Mouse (Mus musculus): ENCODE results near the gene Evx1. TPM values are rescaled to one million over a fixed set of nuclear protein-coding genes. Genes with fewer than 3 reads are reported as not detected.
A peak's percentile ranks its signal among the peaks of the same experiment; 100 is the strongest.

Gene Evx1
- polyA plus RNA-seq (2014; fragmentation: Nextera tagmentation; extraction: Ambion mirVana) = not detected in 2 replicates

GRCm38 (mm10) chr6:52313391-52314303, at the start of gene Evx1:
Gene Evx1 (plus strand): TSS chr6:52313498.
- Histone ChIP-seq H3K9ac (ENCODE audit: low read depth, low read length) (no peak within 1 kb of the TSS), H3K4me1 (ENCODE audit: control insufficient read depth, insufficient read depth, low read length) (peaks cover 15% of the 10 kb centered on the region), H3K27ac (ENCODE audit: low read depth, low read length) (no peak within 1 kb of the TSS), H3K9me3 (ENCODE audit: control insufficient read depth, low read length) (no peaks in the 10 kb centered on the region), H3K27me3 (ENCODE audit: control insufficient read depth, insufficient read depth, low read length) (peaks cover 90% of the 10 kb centered on the region), H3K36me3 (ENCODE audit: control insufficient read depth, insufficient read depth, low read length) (no peaks in the 10 kb centered on the region), H3K4me2 (replicated peaks; ENCODE audit: low read depth, low read length) (peak within 1 kb of the TSS; percentile 19; the same call in 1 of the 2 replicates), H3K4me3 (ENCODE audit: low read length) (peak within 1 kb of the TSS; percentile 22)
- ATAC-seq (ENCODE audit: low FRiP score, low TSS enrichment) = no peak
- WGBS = under 1% methylated on average over 57 of the region's 59 CpGs

GRCm38 (mm10) chr6:52264106-52264790, 49.0 kb upstream of the Evx1 start:
- no peak for ATAC-seq (ENCODE audit: low FRiP score, low TSS enrichment)
- Histone ChIP-seq H3K36me3 (ENCODE audit: control insufficient read depth, insufficient read depth, low read length) (no peaks in the 10 kb centered on the region), H3K9ac (ENCODE audit: low read depth, low read length) (no peak overlapping the region), H3K4me3 (ENCODE audit: low read length) (no peak overlapping the region), H3K9me3 (ENCODE audit: control insufficient read depth, low read length) (no peaks in the 10 kb centered on the region), H3K4me2 (replicated peaks; ENCODE audit: low read depth, low read length) (no peak overlapping the region), H3K27ac (ENCODE audit: low read depth, low read length) (no peak overlapping the region), H3K27me3 (ENCODE audit: control insufficient read depth, insufficient read depth, low read length) (peaks cover 86% of the 10 kb centered on the region), H3K4me1 (ENCODE audit: control insufficient read depth, insufficient read depth, low read length) (peaks cover 4% of the 10 kb centered on the region; the same call in 1 of the 2 replicates)
- 7% methylated on average over 5 of the region's 5 CpGs for WGBS

- 2% methylated on average over 18 of the region's 18 CpGs for WGBS
- Histone ChIP-seq H3K27me3 (ENCODE audit: control insufficient read depth, insufficient read depth, low read length) (peaks cover 86% of the 10 kb centered on the region), H3K4me3 (ENCODE audit: low read length) (no peak overlapping the region), H3K9me3 (ENCODE audit: control insufficient read depth, low read length) (no peaks in the 10 kb centered on the region), H3K27ac (ENCODE audit: low read depth, low read length) (no peak overlapping the region), H3K9ac (ENCODE audit: low read depth, low read length) (no peak overlapping the region), H3K36me3 (ENCODE audit: control insufficient read depth, insufficient read depth, low read length) (no peaks in the 10 kb centered on the region), H3K4me2 (replicated peaks; ENCODE audit: low read depth, low read length) (no peak overlapping the region), H3K4me1 (ENCODE audit: control insufficient read depth, insufficient read depth, low read length) (no peaks in the 10 kb centered on the region)
- ATAC-seq (ENCODE audit: low FRiP score, low TSS enrichment) = no peak
Observed at GRCm38 (mm10) chr6:52265306-52265912, 47.9 kb upstream of the Evx1 start.

GRCm38 (mm10) chr6:52265913-52266665, 47.2 kb upstream of the Evx1 start:
- Histone ChIP-seq H3K4me1 (ENCODE audit: control insufficient read depth, insufficient read depth, low read length) (no peaks in the 10 kb centered on the region), H3K4me3 (ENCODE audit: low read length) (no peak overlapping the region), H3K27ac (ENCODE audit: low read depth, low read length) (no peak overlapping the region), H3K36me3 (ENCODE audit: control insufficient read depth, insufficient read depth, low read length) (no peaks in the 10 kb centered on the region), H3K27me3 (ENCODE audit: control insufficient read depth, insufficient read depth, low read length) (peaks cover 86% of the 10 kb centered on the region), H3K9ac (ENCODE audit: low read depth, low read length) (no peak overlapping the region), H3K4me2 (replicated peaks; ENCODE audit: low read depth, low read length) (no peak overlapping the region), H3K9me3 (ENCODE audit: control insufficient read depth, low read length) (no peaks in the 10 kb centered on the region)
- 1% methylated on average over 19 of the region's 19 CpGs for WGBS
- no peak for ATAC-seq (ENCODE audit: low FRiP score, low TSS enrichment)

- no peaks in the 10 kb centered on the region for H3K36me3 ChIP-seq (ENCODE audit: control insufficient read depth, insufficient read depth, low read length)
- H3K4me2 ChIP-seq (replicated peaks; ENCODE audit: low read depth, low read length) = no peak overlapping the region
- no peak overlapping the region for H3K4me3 ChIP-seq (ENCODE audit: low read length)
- H3K9me3 ChIP-seq (ENCODE audit: control insufficient read depth, low read length) = no peaks in the 10 kb centered on the region
- H3K27me3 ChIP-seq (ENCODE audit: control insufficient read depth, insufficient read depth, low read length) = peaks cover 87% of the 10 kb centered on the region
- H3K9ac ChIP-seq (ENCODE audit: low read depth, low read length) = no peak overlapping the region
- under 1% methylated on average over 9 of the region's 9 CpGs for WGBS
- no peak overlapping the region for H3K27ac ChIP-seq (ENCODE audit: low read depth, low read length)
- H3K4me1 ChIP-seq (ENCODE audit: control insufficient read depth, insufficient read depth, low read length) = no peaks in the 10 kb centered on the region
- no peak for ATAC-seq (ENCODE audit: low FRiP score, low TSS enrichment)
Observed at GRCm38 (mm10) chr6:52266666-52266985, 46.7 kb upstream of the Evx1 start.

- Histone ChIP-seq H3K36me3 (ENCODE audit: control insufficient read depth, insufficient read depth, low read length) (no peaks in the 10 kb centered on the region), H3K4me2 (replicated peaks; ENCODE audit: low read depth, low read length) (no peak overlapping the region), H3K9me3 (ENCODE audit: control insufficient read depth, low read length) (no peaks in the 10 kb centered on the region), H3K27ac (ENCODE audit: low read depth, low read length) (no peak overlapping the region), H3K4me3 (ENCODE audit: low read length) (no peak overlapping the region), H3K9ac (ENCODE audit: low read depth, low read length) (no peak overlapping the region), H3K27me3 (ENCODE audit: control insufficient read depth, insufficient read depth, low read length) (peaks cover 85% of the 10 kb centered on the region), H3K4me1 (ENCODE audit: control insufficient read depth, insufficient read depth, low read length) (no peaks in the 10 kb centered on the region)
- no peak for ATAC-seq (ENCODE audit: low FRiP score, low TSS enrichment)
- 17% methylated on average over 5 of the region's 5 CpGs for WGBS
Observed at GRCm38 (mm10) chr6:52267221-52267620, 46.1 kb upstream of the Evx1 start.

- no peak overlapping the region for H3K4me3 ChIP-seq (ENCODE audit: low read length)
- ATAC-seq (ENCODE audit: low FRiP score, low TSS enrichment) = no peak
- H3K4me1 ChIP-seq (ENCODE audit: control insufficient read depth, insufficient read depth, low read length) = no peaks in the 10 kb centered on the region
- no peaks in the 10 kb centered on the region for H3K9me3 ChIP-seq (ENCODE audit: control insufficient read depth, low read length)
- H3K36me3 ChIP-seq (ENCODE audit: control insufficient read depth, insufficient read depth, low read length) = no peaks in the 10 kb centered on the region
- no peak overlapping the region for H3K27ac ChIP-seq (ENCODE audit: low read depth, low read length)
- H3K27me3 ChIP-seq (ENCODE audit: control insufficient read depth, insufficient read depth, low read length) = peaks cover 85% of the 10 kb centered on the region
- H3K9ac ChIP-seq (ENCODE audit: low read depth, low read length) = no peak overlapping the region
- 3% methylated on average over 3 of the region's 3 CpGs for WGBS
- H3K4me2 ChIP-seq (replicated peaks; ENCODE audit: low read depth, low read length) = no peak overlapping the region
Observed at GRCm38 (mm10) chr6:52267691-52268090, 45.6 kb upstream of the Evx1 start.

- Histone ChIP-seq H3K4me3 (ENCODE audit: low read length) (no peak overlapping the region), H3K27me3 (ENCODE audit: control insufficient read depth, insufficient read depth, low read length) (peaks cover 87% of the 10 kb centered on the region), H3K27ac (ENCODE audit: low read depth, low read length) (no peak overlapping the region), H3K4me2 (replicated peaks; ENCODE audit: low read depth, low read length) (no peak overlapping the region), H3K9me3 (ENCODE audit: control insufficient read depth, low read length) (no peaks in the 10 kb centered on the region), H3K9ac (ENCODE audit: low read depth, low read length) (no peak overlapping the region), H3K4me1 (ENCODE audit: control insufficient read depth, insufficient read depth, low read length) (no peaks in the 10 kb centered on the region), H3K36me3 (ENCODE audit: control insufficient read depth, insufficient read depth, low read length) (no peaks in the 10 kb centered on the region)
- ATAC-seq (ENCODE audit: low FRiP score, low TSS enrichment) = no peak
- 5% methylated on average over 7 of the region's 7 CpGs for WGBS
Observed at GRCm38 (mm10) chr6:52268341-52268740, 45.0 kb upstream of the Evx1 start.

Measured in kidney, embryonic 14.5 days (tissue).